9 mouse cellular contexts compared by ENCODE assay signal in genomic region chr6:13836967-13837570, GRCm38 (mm10). TPM values are rescaled to one million over a fixed set of nuclear protein-coding genes. Genes with fewer than 3 reads are reported as not detected.
DNase-seq lines count a peak whose midpoint lies in the region; ATAC-seq lines count a peak whose summit lies in the region.
"Had no signal": no experiment of that assay in that cellular context is flagged by ENCODE, and none has a peak within 500 bp of the region (broad histone marks: within the 10 kb centered on the region; RNA-seq: fewer than 3 reads in every experiment).

No protein-coding gene starts in this region.

- no peak overlapping the region for H3K9ac ChIP-seq in heart, embryonic 14.5 days (ENCODE audit: low read length)
- no peak overlapping the region for H3K9ac ChIP-seq in embryonic facial prominence, embryonic 15.5 days
- no peak overlapping the region for H3K9ac ChIP-seq in liver, embryonic 12.5 days

- DNase-seq in heart, adult 8-10 months (ENCODE audit: low spot score): no peak
- peak; percentile 2 to 8 for DNase-seq in B cell, adult 2 months
- DNase-seq in spleen, postnatal 14 days (ENCODE audit: low spot score in 2 of 2): no peak
- DNase-seq in spleen, postnatal 10 days (ENCODE audit: low spot score in 2 of 2): no peak

- H3K27me3 ChIP-seq in heart, embryonic 14.5 days (ENCODE audit: control insufficient read depth, insufficient read depth, low read length): no peaks in the 10 kb centered on the region
- no peaks in the 10 kb centered on the region for H3K27me3 ChIP-seq in embryonic facial prominence, embryonic 15.5 days
- H3K27me3 ChIP-seq in liver, embryonic 12.5 days (replicated peaks): peaks cover 43% of the 10 kb centered on the region

- no peaks in the 10 kb centered on the region for H3K36me3 ChIP-seq in heart, embryonic 14.5 days (ENCODE audit: control insufficient read depth, insufficient read depth, low read length)
- H3K36me3 ChIP-seq in embryonic facial prominence, embryonic 15.5 days: no peaks in the 10 kb centered on the region
- H3K36me3 ChIP-seq in liver, embryonic 12.5 days: no peaks in the 10 kb centered on the region

- H3K4me1 ChIP-seq in heart, embryonic 14.5 days (ENCODE audit: control insufficient read depth in 2 of 2, insufficient read depth in 2 of 2, low read length in 2 of 2): peaks cover 0 to 4% of the 10 kb centered on the region in 2 experiments; a peak in 1 of 4 replicates
- H3K4me1 ChIP-seq in embryonic facial prominence, embryonic 15.5 days: peaks cover 5% of the 10 kb centered on the region; the same call in 1 of the 2 replicates
- H3K4me1 ChIP-seq in liver, embryonic 12.5 days: no peaks in the 10 kb centered on the region

- no peak for ATAC-seq in heart, embryonic 14.5 days (ENCODE audit: insufficient number of reproducible peaks, insufficient read depth, low FRiP score, low read depth)
- no peak for ATAC-seq in embryonic facial prominence, embryonic 15.5 days (ENCODE audit: insufficient number of reproducible peaks, low FRiP score, low TSS enrichment, low read depth)
- ATAC-seq in megakaryocyte progenitor cell, adult 5-6 weeks (replicated peaks; ENCODE audit: poor library complexity): peak; percentile 54
- no peak for ATAC-seq in liver, embryonic 12.5 days

- no peak overlapping the region for H3K27ac ChIP-seq in heart, embryonic 14.5 days (replicated peaks in 1 of 2; ENCODE audit: control insufficient read depth in 1 of 2, insufficient read depth in 1 of 2, low read depth in 2 of 2, low read length in 2 of 2)
- H3K27ac ChIP-seq in embryonic facial prominence, embryonic 15.5 days (replicated peaks): no peak overlapping the region
- no peak overlapping the region for H3K27ac ChIP-seq in liver, embryonic 12.5 days

- H3K4me3 ChIP-seq in heart, embryonic 14.5 days (ENCODE audit: control insufficient read depth in 1 of 2, insufficient read depth in 1 of 2, low read depth in 1 of 2, low read length in 2 of 2): peak overlapping the region in 1 of 2 experiments; percentile 70; a peak in 1 of 4 replicates
- H3K4me3 ChIP-seq in embryonic facial prominence, embryonic 15.5 days (replicated peaks): peak overlapping the region; percentile 68; the same call in 1 of the 2 replicates
- H3K4me3 ChIP-seq in liver, embryonic 12.5 days: no peak overlapping the region

- no peaks in the 10 kb centered on the region for H3K9me3 ChIP-seq in heart, embryonic 14.5 days (ENCODE audit: control insufficient read depth, low read length)
- H3K9me3 ChIP-seq in embryonic facial prominence, embryonic 15.5 days (replicated peaks): no peaks in the 10 kb centered on the region
- no peaks in the 10 kb centered on the region for H3K9me3 ChIP-seq in liver, embryonic 12.5 days (replicated peaks)
- H3K9me3 ChIP-seq: megakaryocyte, embryonic 14.5 days had no signal

- WGBS in heart, embryonic 14.5 days: 72% methylated on average over 3 of the region's 3 CpGs
- WGBS in embryonic facial prominence, embryonic 15.5 days: 63% methylated on average over 3 of the region's 3 CpGs
- WGBS in liver, embryonic 12.5 days (ENCODE audit: insufficient replicate concordance): 43% methylated on average over 3 of the region's 3 CpGs

- H3K4me2 ChIP-seq in heart, embryonic 14.5 days (ENCODE audit: low read length): peak overlapping the region; percentile 86
- H3K4me2 ChIP-seq in embryonic facial prominence, embryonic 15.5 days (replicated peaks): no peak overlapping the region
- H3K4me2 ChIP-seq in liver, embryonic 12.5 days: no peak overlapping the region

RNA-seq across cellular contexts. Expression of gene Gpr85, which starts 2.7 kb away (rescaled TPM):
- 5.9 and 6.2 TPM in 2 replicates for polyA plus RNA-seq in heart, embryonic 14.5 days (2014; fragmentation: Nextera tagmentation; extraction: Ambion mirVana)
- under 1 TPM; 0.17 to 0.24 (median 0.20) TPM for total RNA-seq in heart, adult 8-10 months (2022)
- 4.6 and 5.2 TPM in 2 replicates for polyA plus RNA-seq in embryonic facial prominence, embryonic 15.5 days (2015; fragmentation: Nextera tagmentation; extraction: Ambion mirVana)
- 0.44 and 1.2 TPM in 2 replicates for total RNA-seq in megakaryocyte progenitor cell, adult 5-6 weeks (2015)
- total RNA-seq in megakaryocyte progenitor cell, adult 5-6 weeks (2017): 0.41 and 0.54 TPM in 2 replicates
- 1.5 and 1.9 TPM in 2 replicates for polyA plus RNA-seq in liver, embryonic 12.5 days (2016; fragmentation: Nextera tagmentation; extraction: Ambion mirVana)

RNA-seq across cellular contexts. Expression of gene 2610001J05Rik, which starts 34.2 kb away (rescaled TPM):
- 94.3 and 102 TPM in 2 replicates for polyA plus RNA-seq in heart, embryonic 14.5 days (2014; fragmentation: Nextera tagmentation; extraction: Ambion mirVana)
- 10 to 100 TPM; 44.0 to 51.5 (median 47.5) TPM for total RNA-seq in heart, adult 8-10 months (2022)
- 128 and 130 TPM in 2 replicates for polyA plus RNA-seq in embryonic facial prominence, embryonic 15.5 days (2015; fragmentation: Nextera tagmentation; extraction: Ambion mirVana)
- total RNA-seq in megakaryocyte progenitor cell, adult 5-6 weeks (2015): 38.0 and 50.1 TPM in 2 replicates
- 51.7 and 58.2 TPM in 2 replicates for total RNA-seq in megakaryocyte progenitor cell, adult 5-6 weeks (2017)
- polyA plus RNA-seq in liver, embryonic 12.5 days (2016; fragmentation: Nextera tagmentation; extraction: Ambion mirVana): 48.9 and 51.9 TPM in 2 replicates

Comparison
In these comparisons a context has a peak if more than half of its experiments do, and no peak if none do; other contexts are left out.
1. DNase-seq: peak in B cell, adult 2 months (2 of 2); none in heart, adult 8-10 months (single experiment), spleen, postnatal 14 days (0 of 2) and spleen, postnatal 10 days (0 of 2).